Mouse (Mus musculus): ENCODE measurements at regions not wholly inside any gene's neighbourhood (a gene's known extent, or its start where the extent isn't known, plus 50 kb on each side); places are given as distances from the start of the nearest gene placed in this dataset.

DNA sequence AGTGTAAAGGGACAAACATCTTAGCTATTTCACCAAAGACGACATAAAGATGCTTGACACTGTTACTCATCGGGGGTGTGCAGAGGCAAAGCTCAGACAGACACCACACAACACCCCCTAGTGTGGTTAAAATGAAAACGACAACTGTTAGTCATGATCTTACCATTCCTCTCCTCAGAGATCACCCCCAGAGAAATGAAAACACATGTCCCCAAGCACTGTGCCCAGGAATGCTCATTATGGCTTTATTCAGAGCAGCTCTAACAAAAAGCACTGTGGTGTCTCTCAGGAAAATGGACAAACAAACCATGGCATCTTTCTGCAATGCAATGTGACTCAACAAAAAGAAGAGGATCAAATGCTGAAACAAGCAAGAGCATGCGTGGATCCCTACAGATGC lies 229.5 kb upstream of the Thbs1 start:
- TF ChIP-seq POLR2A (IDR thresholded peaks at IDR 0.05; ENCODE audit: extremely low read depth, insufficient read depth, low read length) (no peak), CTCF (IDR thresholded peaks at IDR 0.05; ENCODE audit: low read depth, low read length) (no peak)

All from liver, adult 2 months (tissue).